Mouse (Mus musculus) bone marrow, adult 2 months (tissue): ENCODE data around the gene Csf2rb2.

Source experiments
- CTCF ChIP-seq: fragments of 200-500 bp; IDR thresholded peaks from 2 replicates; pipeline ENCODE4 v1.5.1; 2011; ENCODE audit warnings: low read length, control low read depth; ENCODE audit not compliant: control insufficient read depth, insufficient read depth
- POLR2A ChIP-seq: fragments of 200-500 bp; IDR thresholded peaks from 2 replicates; pipeline ENCODE4 v1.6.1; 2011; ENCODE audit warnings: low read depth, mild to moderate bottlenecking, control low read depth, low read length, borderline replicate concordance; ENCODE audit not compliant: control insufficient read depth

- TF ChIP-seq CTCF (no peak), POLR2A (no peak)
Observed at GRCm38 (mm10) chr15:78293716-78294115, 11.8 kb downstream of the Csf2rb2 start.
